Mouse (Mus musculus) heart, embryonic 11.5 days (tissue): ENCODE data around the gene Slc22a6. TPM values are rescaled to one million over a fixed set of nuclear protein-coding genes. Genes with fewer than 3 reads are reported as not detected.

ENCODE experiments used
- ATAC-seq: fragments of 200-750 bp; cut with Nextera tagmentation; replicated peaks from 2 replicates; pipeline ENCODE4 v1.8.0; 2017; ENCODE audit warnings: moderate library complexity; ENCODE audit not compliant: insufficient number of reproducible peaks, low FRiP score, low TSS enrichment
- H3K27ac ChIP-seq: fragments of 300-500 bp; sonication (generic); 2 replicates; pipeline ENCODE4 v1.5.1; 2014; ENCODE audit warnings: mild to moderate bottlenecking, low read depth, low read length
- H3K27me3 ChIP-seq: fragments of 300-500 bp; sonication (generic); 2 replicates; pipeline ENCODE4 v1.6.1; 2014; ENCODE audit warnings: mild to moderate bottlenecking, low read length, mixed read lengths; ENCODE audit not compliant: control insufficient read depth, insufficient read depth
- H3K36me3 ChIP-seq: fragments of 300-500 bp; sonication (generic); 2 replicates; pipeline ENCODE4 v1.6.1; 2014; ENCODE audit warnings: mild to moderate bottlenecking, low read length, moderate library complexity, mixed read lengths; ENCODE audit not compliant: control insufficient read depth, insufficient read depth
- H3K4me1 ChIP-seq: fragments of 300-500 bp; sonication (generic); 2 replicates; pipeline ENCODE4 v1.6.1; 2014; ENCODE audit warnings: low read length; ENCODE audit not compliant: control insufficient read depth, insufficient read depth
- H3K4me2 ChIP-seq: fragments of 300-500 bp; sonication (generic); 2 replicates; pipeline ENCODE4 v1.6.1; 2014; ENCODE audit warnings: mild to moderate bottlenecking, moderate library complexity
- H3K4me3 ChIP-seq: fragments of 300-500 bp; sonication (generic); 2 replicates; pipeline ENCODE4 v1.5.1; 2014; ENCODE audit warnings: low read depth, low read length
- H3K9ac ChIP-seq: fragments of 300-500 bp; sonication (generic); 2 replicates; pipeline ENCODE4 v1.6.1; 2014; ENCODE audit warnings: mild to moderate bottlenecking, low read depth, low read length, moderate library complexity
- H3K9me3 ChIP-seq: fragments of 300-500 bp; sonication (generic); replicated peaks from 2 replicates; pipeline ENCODE4 v1.6.1; 2016; ENCODE audit warnings: low read length; ENCODE audit not compliant: control insufficient read depth
- WGBS: fragments of 180-500 bp; shearing (Covaris S2); extraction: QIAGEN DNeasy Blood & Tissue Kit; methylation state at CpG from one replicate; pipeline ENCODE4 v1.1.7; 2014; ENCODE audit not compliant: insufficient replicate concordance; 5-methylcytosine and 5-hydroxymethylcytosine counted together
- polyA plus RNA-seq: library from polyadenylated mRNA; unstranded; fragments of >200 nt; fragmentation: Nextera tagmentation; extraction: Ambion mirVana; gene quantifications from 2 replicates; pipeline ENCODE4 v1.2.1, GENCODE M21; 2014

Gene Slc22a6
- polyA plus RNA-seq, 1 experiment from 2014 or later = not detected

DNA sequence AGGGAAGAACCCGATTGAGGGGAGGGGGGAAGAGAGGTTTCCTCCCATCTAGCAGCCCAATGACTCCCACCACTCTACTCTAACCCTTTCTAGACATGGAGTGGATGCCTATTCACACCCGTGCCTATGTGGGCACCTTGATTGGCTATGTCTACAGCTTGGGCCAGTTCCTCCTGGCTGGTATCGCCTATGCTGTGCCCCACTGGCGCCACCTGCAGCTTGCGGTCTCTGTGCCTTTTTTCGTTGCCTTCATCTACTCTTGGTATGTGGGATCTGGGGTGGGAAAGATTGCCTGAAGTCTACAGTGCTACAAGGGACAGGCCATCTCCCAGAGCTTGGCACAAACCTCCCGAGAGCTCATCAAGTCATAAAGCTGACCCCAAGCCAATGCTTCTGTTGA lies 3.3 kb downstream of the Slc22a6 start:
- ATAC-seq = no peak
- no peaks in the 10 kb centered on the region for H3K4me1 ChIP-seq
- WGBS = 84% methylated on average over 7 of the region's 7 CpGs
- no peaks in the 10 kb centered on the region for H3K9me3 ChIP-seq
- no peak overlapping the region for H3K9ac ChIP-seq
- H3K4me2 ChIP-seq = no peak overlapping the region
- H3K36me3 ChIP-seq = no peaks in the 10 kb centered on the region
- H3K27me3 ChIP-seq = no peaks in the 10 kb centered on the region
- H3K27ac ChIP-seq = no peak overlapping the region
- no peak overlapping the region for H3K4me3 ChIP-seq

- Histone ChIP-seq H3K9me3 (no peaks in the 10 kb centered on the region), H3K9ac (no peak overlapping the region), H3K27ac (no peak overlapping the region), H3K4me3 (no peak overlapping the region), H3K27me3 (no peaks in the 10 kb centered on the region), H3K4me2 (no peak overlapping the region), H3K36me3 (no peaks in the 10 kb centered on the region), H3K4me1 (no peaks in the 10 kb centered on the region)
- ATAC-seq = no peak
- 64% methylated on average over 2 of the region's 2 CpGs for WGBS
Observed at GRCm38 (mm10) chr19:8630249-8630648, 12.4 kb downstream of the Slc22a6 start.

DNA sequence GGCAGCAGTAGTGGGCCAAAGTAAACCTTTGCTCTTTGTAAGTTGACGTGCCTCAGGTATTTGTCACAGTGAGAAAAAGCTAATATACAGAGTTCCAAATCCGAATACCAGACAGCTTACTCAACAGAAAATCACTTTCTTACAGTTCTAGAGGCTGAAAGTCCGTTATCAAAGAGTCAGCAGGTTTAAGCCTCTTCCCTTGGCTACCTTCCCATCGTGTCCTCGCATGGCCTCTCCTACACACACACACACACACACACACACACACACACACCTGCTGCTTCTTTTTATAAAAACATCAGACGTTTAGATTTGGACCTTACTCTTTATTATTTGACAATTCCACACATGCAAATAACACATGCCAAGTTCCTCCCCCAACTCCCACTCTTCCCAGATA lies 13.0 kb downstream of the Slc22a6 start:
- Histone ChIP-seq H3K4me2 (no peak overlapping the region), H3K9me3 (no peaks in the 10 kb centered on the region), H3K27me3 (no peaks in the 10 kb centered on the region), H3K36me3 (no peaks in the 10 kb centered on the region), H3K4me1 (no peaks in the 10 kb centered on the region), H3K4me3 (no peak overlapping the region), H3K9ac (no peak overlapping the region), H3K27ac (no peak overlapping the region)
- ATAC-seq = no peak
- 71% methylated on average over 6 of the region's 6 CpGs for WGBS

- no peaks in the 10 kb centered on the region for H3K9me3 ChIP-seq
- H3K27ac ChIP-seq = no peak overlapping the region
- WGBS = 57% methylated on average over 1 of the region's 1 CpGs
- no peak overlapping the region for H3K4me2 ChIP-seq
- H3K4me3 ChIP-seq = no peak overlapping the region
- no peak for ATAC-seq
- no peak overlapping the region for H3K9ac ChIP-seq
- H3K4me1 ChIP-seq = no peaks in the 10 kb centered on the region
- H3K27me3 ChIP-seq = no peaks in the 10 kb centered on the region
- H3K36me3 ChIP-seq = no peaks in the 10 kb centered on the region
Observed at GRCm38 (mm10) chr19:8632029-8632428, 14.2 kb downstream of the Slc22a6 start.

DNA sequence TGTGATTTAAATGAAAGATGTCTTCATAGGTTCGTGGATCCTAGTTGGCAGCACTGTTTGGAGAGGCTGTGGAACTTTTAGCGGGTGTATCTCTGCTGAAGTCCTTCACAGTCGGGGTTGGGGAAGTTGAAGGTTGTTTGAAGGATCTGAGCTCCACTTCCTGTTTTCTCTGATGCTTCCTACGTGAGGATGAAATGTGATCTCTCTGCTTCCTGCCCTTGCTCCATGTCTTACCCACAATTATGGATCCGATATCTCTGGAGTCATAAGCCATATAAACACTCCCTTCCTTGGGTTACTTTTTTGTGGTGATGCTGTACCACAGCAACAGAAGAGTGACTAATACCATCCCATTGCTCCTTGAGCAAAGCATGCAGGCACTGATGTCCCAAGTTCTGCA lies 24.2 kb downstream of the Slc22a6 start:
- H3K9me3 ChIP-seq = no peaks in the 10 kb centered on the region
- 43% methylated on average over 5 of the region's 5 CpGs for WGBS
- H3K27ac ChIP-seq = no peak overlapping the region
- no peak for ATAC-seq
- no peak overlapping the region for H3K9ac ChIP-seq
- no peak overlapping the region for H3K4me2 ChIP-seq
- no peaks in the 10 kb centered on the region for H3K27me3 ChIP-seq
- H3K4me1 ChIP-seq = no peaks in the 10 kb centered on the region
- no peak overlapping the region for H3K4me3 ChIP-seq
- H3K36me3 ChIP-seq = no peaks in the 10 kb centered on the region

GRCm38 (mm10) chr19:8646393-8646792 lies 28.6 kb downstream of the Slc22a6 start:
- Histone ChIP-seq H3K9me3 (no peaks in the 10 kb centered on the region), H3K36me3 (no peaks in the 10 kb centered on the region), H3K9ac (no peak overlapping the region), H3K27ac (no peak overlapping the region), H3K4me1 (no peaks in the 10 kb centered on the region), H3K4me2 (no peak overlapping the region), H3K4me3 (no peak overlapping the region), H3K27me3 (no peaks in the 10 kb centered on the region)
- WGBS = 69% methylated on average over 2 of the region's 2 CpGs
- ATAC-seq = no peak

DNA sequence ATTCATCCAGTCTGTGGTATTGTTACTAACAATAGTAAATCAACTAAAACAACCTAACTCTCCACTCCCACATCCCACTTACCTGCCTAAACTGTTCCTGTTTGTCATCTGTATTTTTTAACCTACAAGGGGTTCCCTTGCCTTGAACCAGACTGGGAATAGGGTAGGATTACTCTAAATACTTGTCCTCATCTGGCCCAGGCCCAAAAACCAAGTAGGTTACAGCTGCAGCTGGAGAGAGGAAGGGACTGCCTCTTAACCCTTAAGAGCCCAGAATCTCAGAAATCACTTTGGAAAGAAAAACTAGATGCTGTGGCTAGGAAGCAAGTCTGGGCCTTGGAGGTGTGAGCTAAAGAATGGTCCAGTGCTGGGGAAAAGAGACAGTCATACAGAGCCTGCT lies 38.0 kb downstream of the Slc22a6 start:
- Histone ChIP-seq H3K27ac (no peak overlapping the region), H3K36me3 (no peaks in the 10 kb centered on the region), H3K9me3 (no peaks in the 10 kb centered on the region), H3K9ac (no peak overlapping the region), H3K27me3 (no peaks in the 10 kb centered on the region), H3K4me3 (no peak overlapping the region), H3K4me1 (no peaks in the 10 kb centered on the region), H3K4me2 (no peak overlapping the region)
- no peak for ATAC-seq

DNA sequence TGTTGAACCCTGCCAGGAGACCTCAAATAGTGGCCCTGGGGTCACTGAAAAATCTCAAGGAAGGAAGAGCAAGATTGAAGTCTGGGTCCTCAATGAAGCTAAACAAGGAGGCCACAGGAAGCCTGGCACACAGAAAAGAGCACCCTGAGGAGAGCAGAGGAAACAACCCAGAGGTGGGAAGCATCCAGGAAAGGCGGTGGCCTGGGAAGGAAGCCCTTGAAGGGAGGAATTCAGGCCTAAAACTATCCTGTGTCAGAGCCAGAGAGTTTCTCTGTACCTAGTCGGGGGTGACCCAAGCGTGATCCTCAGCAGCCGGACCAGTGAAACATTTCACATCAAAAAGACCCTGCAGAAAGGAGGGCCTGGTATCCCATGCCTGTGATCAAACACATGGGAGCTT lies 38.5 kb downstream of the Slc22a6 start:
- no peak overlapping the region for H3K4me3 ChIP-seq
- WGBS = 78% methylated on average over 4 of the region's 4 CpGs
- no peaks in the 10 kb centered on the region for H3K9me3 ChIP-seq
- H3K27ac ChIP-seq = no peak overlapping the region
- ATAC-seq = no peak
- H3K9ac ChIP-seq = no peak overlapping the region
- no peaks in the 10 kb centered on the region for H3K27me3 ChIP-seq
- H3K36me3 ChIP-seq = no peaks in the 10 kb centered on the region
- no peak overlapping the region for H3K4me2 ChIP-seq
- no peaks in the 10 kb centered on the region for H3K4me1 ChIP-seq

- Histone ChIP-seq H3K4me1 (0 out of 2 replicates have a peak, but pooled peaks cover 6% of the 10 kb centered on the region), H3K4me3 (peak overlapping the region; percentile 50), H3K36me3 (no peaks in the 10 kb centered on the region), H3K27me3 (peaks cover 5% of the 10 kb centered on the region; the same call in 1 of the 2 replicates), H3K9ac (peak overlapping the region; percentile 62; the same call in 1 of the 2 replicates), H3K27ac (no peak overlapping the region), H3K9me3 (no peaks in the 10 kb centered on the region), H3K4me2 (peak overlapping the region; percentile 91)
- under 1% methylated on average over 35 of the region's 35 CpGs for WGBS
- ATAC-seq = no peak
Observed at GRCm38 (mm10) chr19:8661821-8662307, 44.0 kb downstream of the Slc22a6 start.
